Mouse (Mus musculus) CH12.LX (cell line): ENCODE measurements at regions not wholly inside any gene's neighbourhood (a gene's known extent, or its start where the extent isn't known, plus 50 kb on each side); places are given as distances from the start of the nearest gene placed in this dataset.

Experiments used
- DNase-seq: peaks from one replicate; pipeline ENCODE4 v3.0.0-alpha.2; 2013; ENCODE audit errors: extremely low read depth
- H3K27ac ChIP-seq: 2 replicates; pipeline ENCODE4 v1.5.1; 2012; ENCODE audit warnings: low read depth, mild to moderate bottlenecking, control low read depth, moderate library complexity; ENCODE audit not compliant: insufficient read depth
- H3K27me3 ChIP-seq: replicated peaks from 2 replicates; pipeline ENCODE3; 2012; ENCODE audit warnings: inconsistent platforms
- H3K36me3 ChIP-seq, 2 experiments: replicated peaks in 1 of 2; 2 replicates each; pipeline versions ENCODE3 to v1.6.1; 2012; ENCODE audit warnings: inconsistent platforms in 1 of 2, low read length in 1 of 2, mild to moderate bottlenecking in 1 of 2, mixed read lengths in 1 of 2, moderate library complexity in 1 of 2; ENCODE audit not compliant: control insufficient read depth in 1 of 2, insufficient read depth in 1 of 2
- H3K4me1 ChIP-seq, 2 experiments: 2 replicates each; pipeline ENCODE4 v1.6.1; 2012; ENCODE audit warnings: inconsistent platforms in 1 of 2, moderate library complexity in 1 of 2; ENCODE audit not compliant: insufficient read depth in 2 of 2, control insufficient read depth in 1 of 2
- H3K4me2 ChIP-seq: 2 replicates; pipeline ENCODE4 v1.6.1; 2012; ENCODE audit warnings: low read depth, mild to moderate bottlenecking, control low read depth; ENCODE audit not compliant: poor library complexity, insufficient read depth, severe bottlenecking
- H3K4me3 ChIP-seq, 3 experiments: fragments of 150-350 bp in 1 of 3; sonication (generic) in 1 of 3; replicated peaks in 1 of 3; 2 replicates each; pipeline versions ENCODE3 to v1.5.1; 2011 to 2012; ENCODE audit warnings: low read depth in 2 of 3, low read length in 2 of 3, mild to moderate bottlenecking in 2 of 3, moderate library complexity in 2 of 3, control low read depth in 1 of 3, improper control_type of control experiment in 1 of 3, inconsistent platforms in 1 of 3, mixed read lengths in 1 of 3; ENCODE audit not compliant: poor library complexity in 1 of 3
- H3K79me2 ChIP-seq: replicated peaks from 2 replicates; pipeline ENCODE4 v1.6.1; 2012; ENCODE audit warnings: mild to moderate bottlenecking, moderate library complexity; ENCODE audit not compliant: control insufficient read depth, poor library complexity, insufficient read depth, severe bottlenecking; ENCODE audit errors: extremely low read depth
- H3K9ac ChIP-seq: 2 replicates; pipeline ENCODE4 v1.6.1; 2012; ENCODE audit warnings: low read depth, mild to moderate bottlenecking, control low read depth, moderate library complexity; ENCODE audit not compliant: insufficient read depth
- H3K9me3 ChIP-seq: replicated peaks from 2 replicates; pipeline ENCODE3; 2012; ENCODE audit warnings: low read length, inconsistent platforms, mixed read lengths
- CHD2 ChIP-seq: IDR thresholded peaks from 2 replicates; pipeline ENCODE4 v1.6.1; 2011; ENCODE audit warnings: low read length, improper control_type of control experiment
- CTCF ChIP-seq, 2 experiments: IDR thresholded peaks in 1 of 2; conservative IDR thresholded peaks in 1 of 2; 2 replicates each; pipeline ENCODE4 v1.5.1; 2011 to 2012; ENCODE audit warnings: low read depth in 2 of 2, low read length in 2 of 2, improper control_type of control experiment in 1 of 2, inconsistent platforms in 1 of 2, mild to moderate bottlenecking in 1 of 2, moderate library complexity in 1 of 2
- E2F4 ChIP-seq: IDR thresholded peaks from 2 replicates; pipeline ENCODE4 v1.6.1; 2011; ENCODE audit warnings: low read depth, low read length, improper control_type of control experiment; ENCODE audit not compliant: insufficient replicate concordance
- ETS1 ChIP-seq: conservative IDR thresholded peaks from 2 replicates; pipeline ENCODE4 v1.6.1; 2012; ENCODE audit warnings: low read depth, mild to moderate bottlenecking, inconsistent platforms, low read length, improper control_type of control experiment, moderate library complexity
- HCFC1 ChIP-seq: IDR thresholded peaks from 2 replicates; pipeline ENCODE4 v1.6.1; 2012; ENCODE audit warnings: low read depth, mild to moderate bottlenecking, inconsistent platforms, low read length, improper control_type of control experiment
- IRF4 ChIP-seq: IDR thresholded peaks from 2 replicates; pipeline ENCODE4 v1.6.1; 2014; ENCODE audit warnings: low read depth, mild to moderate bottlenecking, inconsistent platforms, low read length, improper control_type of control experiment
- JUN ChIP-seq: IDR thresholded peaks from 2 replicates; pipeline ENCODE4 v1.6.1; 2011; ENCODE audit warnings: low read depth, mild to moderate bottlenecking, low read length, improper control_type of control experiment, moderate library complexity; ENCODE audit not compliant: insufficient read depth
- JUND ChIP-seq: conservative IDR thresholded peaks from 2 replicates; pipeline ENCODE4 v1.6.1; 2011; ENCODE audit warnings: low read depth, low read length, improper control_type of control experiment
- KAT2A ChIP-seq: IDR thresholded peaks from 2 replicates; pipeline ENCODE4 v1.6.1; 2012; ENCODE audit warnings: low read length, improper control_type of control experiment, inconsistent platforms; ENCODE audit not compliant: insufficient replicate concordance
- MAX ChIP-seq: IDR thresholded peaks from 2 replicates; pipeline ENCODE4 v1.6.1; 2011; ENCODE audit warnings: low read length, improper control_type of control experiment
- MAZ ChIP-seq: IDR thresholded peaks from 2 replicates; pipeline ENCODE4 v1.6.1; 2012; ENCODE audit warnings: low read depth, mild to moderate bottlenecking, inconsistent platforms, low read length, improper control_type of control experiment, moderate library complexity
- MXI1 ChIP-seq: IDR thresholded peaks from 2 replicates; pipeline ENCODE4 v1.6.1; 2011; ENCODE audit warnings: mild to moderate bottlenecking, low read depth, low read length, improper control_type of control experiment
- NELFE ChIP-seq: IDR thresholded peaks from 2 replicates; pipeline ENCODE4 v1.6.1; 2011; ENCODE audit warnings: low read depth, low read length, improper control_type of control experiment
- POLR2A ChIP-seq: IDR thresholded peaks from 2 replicates; pipeline ENCODE4 v1.6.1; 2011; ENCODE audit warnings: low read depth, mild to moderate bottlenecking, improper control_type of control experiment, low read length
- POLR2AphosphoS2 ChIP-seq: IDR thresholded peaks from 2 replicates; pipeline ENCODE4 v1.6.1; 2011; ENCODE audit warnings: low read depth, low read length, improper control_type of control experiment
- RAD21 ChIP-seq: IDR thresholded peaks from 2 replicates; pipeline ENCODE4 v1.6.1; 2011; ENCODE audit warnings: low read depth, mild to moderate bottlenecking, low read length, improper control_type of control experiment, moderate library complexity
- RCOR1 ChIP-seq: conservative IDR thresholded peaks from 2 replicates; pipeline ENCODE4 v1.6.1; 2012; ENCODE audit warnings: low read depth, mild to moderate bottlenecking, inconsistent platforms, low read length, improper control_type of control experiment
- SIN3A ChIP-seq: IDR thresholded peaks from 2 replicates; pipeline ENCODE4 v1.6.1; 2012; ENCODE audit warnings: low read length, improper control_type of control experiment, inconsistent platforms
- SMC3 ChIP-seq: IDR thresholded peaks from 2 replicates; pipeline ENCODE4 v1.6.1; 2011; ENCODE audit warnings: low read depth, low read length, improper control_type of control experiment
- TBP ChIP-seq: conservative IDR thresholded peaks from 2 replicates; pipeline ENCODE4 v1.6.1; 2011; ENCODE audit warnings: low read depth, low read length, improper control_type of control experiment
- TCF12 ChIP-seq: IDR thresholded peaks from 2 replicates; pipeline ENCODE4 v1.6.1; 2014; ENCODE audit warnings: low read depth, mild to moderate bottlenecking, inconsistent platforms, low read length, improper control_type of control experiment
- USF1 ChIP-seq: IDR thresholded peaks from 2 replicates; pipeline ENCODE4 v1.6.1; 2014; ENCODE audit warnings: low read depth, mild to moderate bottlenecking, inconsistent platforms, low read length, improper control_type of control experiment
- USF2 ChIP-seq: conservative IDR thresholded peaks from 2 replicates; pipeline ENCODE4 v1.6.1; 2011; ENCODE audit warnings: low read depth, low read length, improper control_type of control experiment
- ZC3H11A ChIP-seq: IDR thresholded peaks from 2 replicates; pipeline ENCODE4 v1.6.1; 2012; ENCODE audit warnings: low read depth, mild to moderate bottlenecking, inconsistent platforms, low read length, improper control_type of control experiment
- ZKSCAN1 ChIP-seq: IDR thresholded peaks from 2 replicates; pipeline ENCODE4 v1.6.1; 2012; ENCODE audit warnings: low read depth, inconsistent platforms, low read length, improper control_type of control experiment, borderline replicate concordance
- ZNF384 ChIP-seq: IDR thresholded peaks from 2 replicates; pipeline ENCODE4 v1.6.1; 2012; ENCODE audit warnings: low read depth, low read length, improper control_type of control experiment, inconsistent platforms
- dilution Hi-C: fragments of 300-500 bp; cut with MboI; formaldehyde crosslinking; loops from 2 replicates; pipeline ENCODE4 v1.14.3; 2020; ENCODE audit warnings: low sequenced_read_pairs; ENCODE audit not compliant: extremely low pct_unique_long_range_greater_than_20kb, extremely low pct_ligation_motif_present
- in situ Hi-C: fragments of 300-500 bp; cut with MboI; formaldehyde crosslinking; loops from 3 replicates; pipeline ENCODE4 v1.14.3; 2019; ENCODE audit warnings: low sequenced_read_pairs, low pct_ligation_motif_present, low pct_unique_long_range_greater_than_20kb, mixed read lengths

GRCm38 (mm10) chr4:52293676-52294075 lies 145.4 kb upstream of the Smc2 start:
- dilution Hi-C loops: no loop called here

DNA sequence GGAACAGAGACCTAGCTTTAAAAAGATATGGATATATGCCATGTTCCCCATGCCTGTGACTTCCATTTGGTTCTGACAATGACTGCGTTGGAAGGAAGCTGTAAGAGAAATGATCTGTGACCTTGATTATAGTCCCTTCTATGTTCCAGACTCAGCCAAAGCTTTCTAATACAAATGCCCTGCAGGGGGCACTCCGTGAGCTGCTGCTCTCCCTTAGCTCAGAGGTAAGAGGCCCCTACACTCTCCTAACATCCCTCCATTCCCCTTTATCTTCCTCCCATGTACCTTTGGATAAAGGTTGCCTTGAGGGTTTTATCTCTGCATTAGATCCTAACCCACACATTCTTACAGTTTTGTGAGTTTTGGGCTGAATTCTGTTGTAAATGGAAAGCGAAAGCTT lies 139.8 kb upstream of the Smc2 start:
- H3K4me2 ChIP-seq: no peak overlapping the region
- no peaks in the 10 kb centered on the region for H3K27me3 ChIP-seq
- no peaks in the 10 kb centered on the region for H3K79me2 ChIP-seq
- DNase-seq: peak; percentile 38
- no peaks in the 10 kb centered on the region for H3K9me3 ChIP-seq
- H3K27ac ChIP-seq: no peak overlapping the region
- no peaks in the 10 kb centered on the region for H3K4me1 ChIP-seq
- TF ChIP-seq TCF12: no peak
- no peak for TF ChIP-seq USF2
- TF ChIP-seq JUND: no peak
- peak in 1 of 2 experiments; percentile 29; a peak in 1 of 4 replicates for TF ChIP-seq CTCF (conservative IDR thresholded peaks at IDR 0.05 in 1 of 2, IDR thresholded peaks at IDR 0.05 in 1 of 2; ENCODE audit: low read depth in 2 of 2, low read length in 2 of 2)
- no peak for TF ChIP-seq USF1
- peak; percentile 5 for TF ChIP-seq RAD21
- TF ChIP-seq POLR2AphosphoS2: no peak
- TF ChIP-seq HCFC1: no peak
- in situ Hi-C loops: no loop called here
- dilution Hi-C loops: no loop called here
- no peak overlapping the region for H3K9ac ChIP-seq
- H3K36me3 ChIP-seq: no peaks in the 10 kb centered on the region
- H3K4me3 ChIP-seq: no peak overlapping the region

More at GRCm38 (mm10) chr4:52293676-52294075, 145.4 kb upstream of the Smc2 start:
- Histone ChIP-seq H3K79me2 (no peaks in the 10 kb centered on the region), H3K36me3 (no peaks in the 10 kb centered on the region)
- TF ChIP-seq MAZ (no peak), RCOR1 (no peak), SIN3A (no peak)
- TF ChIP-seq, all 38 proteins: peak for 0
- Histone ChIP-seq H3K9me3 (no peaks in the 10 kb centered on the region), H3K4me1 (no peaks in the 10 kb centered on the region), H3K27ac (no peak overlapping the region), H3K4me3 (no peak overlapping the region), H3K9ac (no peak overlapping the region), H3K27me3 (no peaks in the 10 kb centered on the region), H3K4me2 (no peak overlapping the region)
- no peak for DNase-seq
- in situ Hi-C loops: no loop called here

GRCm38 (mm10) chr4:52301653-52302052 lies 137.4 kb upstream of the Smc2 start:
- no peaks in the 10 kb centered on the region for H3K4me1 ChIP-seq
- no peak overlapping the region for H3K27ac ChIP-seq
- no peaks in the 10 kb centered on the region for H3K27me3 ChIP-seq
- no peak overlapping the region for H3K4me3 ChIP-seq
- no peak overlapping the region for H3K4me2 ChIP-seq
- H3K79me2 ChIP-seq: no peaks in the 10 kb centered on the region
- H3K36me3 ChIP-seq: no peaks in the 10 kb centered on the region
- in situ Hi-C loops (no loop called here), dilution Hi-C loops (no loop called here)
- no peaks in the 10 kb centered on the region for H3K9me3 ChIP-seq
- DNase-seq: no peak
- TF ChIP-seq KAT2A: no peak
- TF ChIP-seq POLR2A: no peak
- TF ChIP-seq ZC3H11A: no peak
- no peak for TF ChIP-seq CHD2
- TF ChIP-seq SMC3: no peak
- TF ChIP-seq ETS1: no peak
- TF ChIP-seq ZKSCAN1: no peak
- TF ChIP-seq TBP: no peak
- TF ChIP-seq SIN3A: no peak
- TF ChIP-seq MXI1: no peak
- no peak for TF ChIP-seq ZNF384
- TF ChIP-seq USF1: no peak
- TF ChIP-seq NELFE: no peak
- TF ChIP-seq MAX: no peak
- no peak for TF ChIP-seq JUN
- no peak for TF ChIP-seq IRF4
- no peak for TF ChIP-seq TCF12
- TF ChIP-seq RCOR1: no peak
- no peak for TF ChIP-seq JUND
- no peak for TF ChIP-seq E2F4
- no peak overlapping the region for H3K9ac ChIP-seq
